Mouse (Mus musculus): ENCODE data around the gene Ano3. TPM values are rescaled to one million over a fixed set of nuclear protein-coding genes. Genes with fewer than 3 reads are reported as not detected.

Ano3 gene
- total and polyA plus RNA-seq, 3 experiments = not detected

- no peaks in the 10 kb centered on the region for H3K27me3 ChIP-seq (replicated peaks)
- in situ Hi-C loops (cut with MboI; ENCODE audit: low pct_ligation_motif_present, low pct_unique_long_range_greater_than_20kb, low sequenced_read_pairs) = no loop called here
- TF ChIP-seq MAZ (IDR thresholded peaks at IDR 0.05; ENCODE audit: low read depth, low read length) (no peak), BHLHE40 (IDR thresholded peaks at IDR 0.05; ENCODE audit: low read depth, low read length) (no peak), KAT2A (IDR thresholded peaks at IDR 0.05; ENCODE audit: insufficient replicate concordance, low read length) (no peak), ELF1 (IDR thresholded peaks at IDR 0.05; ENCODE audit: low read depth, low read length) (no peak), JUN (IDR thresholded peaks at IDR 0.05; ENCODE audit: insufficient read depth, low read depth, low read length) (no peak)
Observed at GRCm38 (mm10) chr2:110726106-110726505, 224.6 kb downstream of the Ano3 start.

GRCm38 (mm10) chr2:110722208-110722607 lies 228.5 kb downstream of the Ano3 start:
- Histone ChIP-seq H3K9ac (ENCODE audit: insufficient read depth, low read depth) (no peak overlapping the region), H3K79me2 (replicated peaks; ENCODE audit: control insufficient read depth, extremely low read depth, insufficient read depth, poor library complexity, severe bottlenecking) (no peaks in the 10 kb centered on the region), H3K4me1 (ENCODE audit: control insufficient read depth in 1 of 2, insufficient read depth in 2 of 2) (no peaks in the 10 kb centered on the region), H3K36me3 (replicated peaks in 1 of 2; ENCODE audit: control insufficient read depth in 1 of 2, insufficient read depth in 1 of 2, low read length in 1 of 2) (no peaks in the 10 kb centered on the region), H3K4me3 (replicated peaks in 1 of 3; ENCODE audit: low read depth in 2 of 3, low read length in 2 of 3, poor library complexity in 1 of 3) (no peak overlapping the region), H3K4me2 (ENCODE audit: insufficient read depth, low read depth, poor library complexity, severe bottlenecking) (no peak overlapping the region), H3K27ac (ENCODE audit: insufficient read depth, low read depth) (no peak overlapping the region), H3K9me3 (replicated peaks; ENCODE audit: low read length) (peaks cover 26% of the 10 kb centered on the region), H3K27me3 (replicated peaks) (no peaks in the 10 kb centered on the region)
- dilution Hi-C loops (cut with MboI; ENCODE audit: extremely low pct_ligation_motif_present, extremely low pct_unique_long_range_greater_than_20kb, low sequenced_read_pairs) = no loop called here
- no peak for TF ChIP-seq USF2 (conservative IDR thresholded peaks at IDR 0.05; ENCODE audit: low read depth, low read length)
- TF ChIP-seq USF1 (IDR thresholded peaks at IDR 0.05; ENCODE audit: low read depth, low read length) = no peak
- no peak for TF ChIP-seq GABPA (IDR thresholded peaks at IDR 0.05; ENCODE audit: insufficient replicate concordance, low read depth, low read length)
- no peak for TF ChIP-seq HCFC1 (IDR thresholded peaks at IDR 0.05; ENCODE audit: low read depth, low read length)
- no peak for TF ChIP-seq CTCF (conservative IDR thresholded peaks at IDR 0.05 in 1 of 2, IDR thresholded peaks at IDR 0.05 in 1 of 2; ENCODE audit: low read depth in 2 of 2, low read length in 2 of 2)
- TF ChIP-seq CHD2 (IDR thresholded peaks at IDR 0.05; ENCODE audit: low read length) = no peak
- DNase-seq (ENCODE audit: extremely low read depth) = no peak
- in situ Hi-C loops (cut with MboI; ENCODE audit: low pct_ligation_motif_present, low pct_unique_long_range_greater_than_20kb, low sequenced_read_pairs) = no loop called here

More at GRCm38 (mm10) chr2:110726106-110726505, 224.6 kb downstream of the Ano3 start:
- H3K36me3 ChIP-seq (replicated peaks in 1 of 2; ENCODE audit: control insufficient read depth in 1 of 2, insufficient read depth in 1 of 2, low read length in 1 of 2) = no peaks in the 10 kb centered on the region
- H3K4me3 ChIP-seq (replicated peaks in 1 of 3; ENCODE audit: low read depth in 2 of 3, low read length in 2 of 3, poor library complexity in 1 of 3) = no peak overlapping the region
- no peaks in the 10 kb centered on the region for H3K79me2 ChIP-seq (replicated peaks; ENCODE audit: control insufficient read depth, extremely low read depth, insufficient read depth, poor library complexity, severe bottlenecking)
- no peak for DNase-seq (ENCODE audit: extremely low read depth)
- no peak overlapping the region for H3K27ac ChIP-seq (ENCODE audit: insufficient read depth, low read depth)
- H3K9me3 ChIP-seq (replicated peaks; ENCODE audit: low read length) = peaks cover 27% of the 10 kb centered on the region
- H3K4me2 ChIP-seq (ENCODE audit: insufficient read depth, low read depth, poor library complexity, severe bottlenecking) = no peak overlapping the region
- dilution Hi-C loops (cut with MboI; ENCODE audit: extremely low pct_ligation_motif_present, extremely low pct_unique_long_range_greater_than_20kb, low sequenced_read_pairs) = no loop called here
- H3K9ac ChIP-seq (ENCODE audit: insufficient read depth, low read depth) = no peak overlapping the region
- no peaks in the 10 kb centered on the region for H3K4me1 ChIP-seq (ENCODE audit: control insufficient read depth in 1 of 2, insufficient read depth in 2 of 2)

- Histone ChIP-seq H3K79me2 (replicated peaks; ENCODE audit: control insufficient read depth, extremely low read depth, insufficient read depth, poor library complexity, severe bottlenecking) (no peaks in the 10 kb centered on the region), H3K4me1 (ENCODE audit: control insufficient read depth in 1 of 2, insufficient read depth in 2 of 2) (no peaks in the 10 kb centered on the region), H3K9ac (ENCODE audit: insufficient read depth, low read depth) (no peak within 1 kb of the TSS), H3K36me3 (replicated peaks in 1 of 2; ENCODE audit: control insufficient read depth in 1 of 2, insufficient read depth in 1 of 2, low read length in 1 of 2) (no peaks in the 10 kb centered on the region), H3K4me3 (replicated peaks in 1 of 3; ENCODE audit: low read depth in 2 of 3, low read length in 2 of 3, poor library complexity in 1 of 3) (no peak within 1 kb of the TSS), H3K27me3 (replicated peaks) (no peaks in the 10 kb centered on the region), H3K9me3 (replicated peaks; ENCODE audit: low read length) (peaks cover 26% of the 10 kb centered on the region), H3K27ac (ENCODE audit: insufficient read depth, low read depth) (no peak within 1 kb of the TSS), H3K4me2 (ENCODE audit: insufficient read depth, low read depth, poor library complexity, severe bottlenecking) (no peak within 1 kb of the TSS)
- TF ChIP-seq TCF12 (IDR thresholded peaks at IDR 0.05; ENCODE audit: low read depth, low read length) (no peak), JUN (IDR thresholded peaks at IDR 0.05; ENCODE audit: insufficient read depth, low read depth, low read length) (no peak), MEF2A (IDR thresholded peaks at IDR 0.05; ENCODE audit: borderline replicate concordance, low read depth, low read length) (no peak), SMC3 (IDR thresholded peaks at IDR 0.05; ENCODE audit: low read depth, low read length) (no peak), CHD2 (IDR thresholded peaks at IDR 0.05; ENCODE audit: low read length) (no peak), BHLHE40 (IDR thresholded peaks at IDR 0.05; ENCODE audit: low read depth, low read length) (no peak), JUND (conservative IDR thresholded peaks at IDR 0.05; ENCODE audit: low read depth, low read length) (no peak), MAZ (IDR thresholded peaks at IDR 0.05; ENCODE audit: low read depth, low read length) (no peak)
- in situ Hi-C loops (cut with MboI; ENCODE audit: low pct_ligation_motif_present, low pct_unique_long_range_greater_than_20kb, low sequenced_read_pairs) = no loop called here
- dilution Hi-C loops (cut with MboI; ENCODE audit: extremely low pct_ligation_motif_present, extremely low pct_unique_long_range_greater_than_20kb, low sequenced_read_pairs) = no loop called here
- no peak for DNase-seq (ENCODE audit: extremely low read depth)
Observed at GRCm38 (mm10) chr2:110721290-110721753, 229.4 kb downstream of the Ano3 start, which contains the start of gene Muc15. Muc15 (plus strand) TSS chr2:110721340.

All from CH12.LX (cell line).